Mouse (Mus musculus): Measurements from ENCODE around the gene Lrrn4cl. TPM values are rescaled to one million over a fixed set of nuclear protein-coding genes. Genes with fewer than 3 reads are reported as not detected.
"Not testable (repeated sequence)": the region's sequence is repeated elsewhere in the genome, so short reads cannot be mapped to it uniquely, and the experiment has no call there.

Gene Lrrn4cl
- total RNA-seq (2021): 10 to 100 TPM; 11.5 to 14.0 TPM
- long read RNA-seq, experiment 1, transcript Lrrn4cl-202 (2 exons, 2,420 nt): minor isoform, 6 of 25 reads
- long read RNA-seq, experiment 1, transcript Lrrn4cl-201 (2 exons, 2,583 nt): major isoform, 15 of 25 reads
- long read RNA-seq, experiment 1, partial matches to known transcripts: 0 of 25 reads
- long read RNA-seq, experiment 1, other reads (novel, unspliced or antisense): 4 of 25 reads
- long read RNA-seq, experiment 2, transcript Lrrn4cl-201 (2 exons, 2,583 nt): major isoform, 9 of 15 reads
- long read RNA-seq, experiment 2, partial matches to known transcripts: 0 of 15 reads
- long read RNA-seq, experiment 2, other reads (novel, unspliced or antisense): 2 of 15 reads

- peak; percentile 44 for DNase-seq
Observed at GRCm38 (mm10) chr19:8850402-8850901, at the start of gene Lrrn4cl. Gene Lrrn4cl (plus strand): TSS chr19:8850768.

DNA sequence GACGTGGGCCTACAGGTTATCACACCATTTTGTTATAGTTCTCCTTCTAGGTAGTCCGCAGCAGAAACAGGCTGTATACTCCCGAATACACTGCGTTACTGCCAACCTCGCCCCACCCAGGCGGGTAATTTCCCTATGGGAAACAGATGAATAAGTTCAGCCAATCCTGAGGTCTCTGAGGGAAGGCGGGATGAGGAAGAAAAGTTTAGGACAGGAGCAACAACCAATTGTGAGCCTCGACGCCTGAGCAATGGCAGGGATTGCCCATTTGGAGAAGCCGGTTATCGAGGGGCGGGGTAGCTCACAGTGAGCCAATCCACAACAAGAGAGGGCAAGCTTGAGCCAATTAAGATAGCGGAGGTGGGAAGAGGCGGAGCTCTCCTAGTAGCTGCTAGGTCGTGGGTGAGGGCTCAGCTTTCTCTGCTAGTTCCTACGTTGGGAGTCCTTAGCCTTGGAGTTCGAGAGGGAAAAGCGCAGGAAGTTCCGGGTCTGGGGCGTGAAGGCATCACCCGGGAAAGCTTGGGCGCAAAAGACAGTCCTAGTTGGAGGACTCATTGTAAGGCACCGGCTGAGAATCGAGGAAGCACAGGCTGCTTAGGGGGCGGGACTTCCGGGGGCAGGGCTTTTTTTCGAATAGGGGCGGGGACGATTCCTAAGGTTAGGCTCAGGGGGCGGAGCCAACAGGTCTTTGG, 48.3 kb upstream of the Lrrn4cl start, which contains the start of gene Zbtb3:
Zbtb3 (plus strand) TSS at position 426 of the 692 bp plus-strand sequence.
- DNase-seq: peak; percentile 78

- DNase-seq: no peak
Observed at GRCm38 (mm10) chr19:8803204-8803780, 47.3 kb upstream of the Lrrn4cl start.

GRCm38 (mm10) chr19:8803879-8804660, 46.5 kb upstream of the Lrrn4cl start:
- no peak for DNase-seq

GRCm38 (mm10) chr19:8806810-8807209, 43.8 kb upstream of the Lrrn4cl start:
- no peak for DNase-seq

DNA sequence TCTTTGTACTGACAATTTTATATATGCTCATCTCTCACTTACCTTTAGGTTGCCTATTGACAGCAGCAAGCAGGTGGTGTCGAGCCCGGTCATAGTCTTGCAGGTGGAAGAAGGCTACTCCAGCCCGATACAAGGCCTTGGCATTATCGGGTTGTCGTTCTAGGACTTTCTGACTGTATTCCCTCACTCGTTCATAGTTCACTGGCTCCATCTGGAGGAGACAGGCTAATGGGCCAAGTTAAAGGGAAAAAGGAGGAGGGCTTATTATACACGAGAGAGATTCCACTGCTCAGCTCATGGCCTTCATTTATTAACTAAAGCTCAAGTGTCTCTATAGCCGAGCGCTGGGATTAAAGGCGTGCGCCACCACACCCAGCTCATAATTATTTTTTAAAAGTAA, 34.8 kb upstream of the Lrrn4cl start:
- no peak for DNase-seq

DNA sequence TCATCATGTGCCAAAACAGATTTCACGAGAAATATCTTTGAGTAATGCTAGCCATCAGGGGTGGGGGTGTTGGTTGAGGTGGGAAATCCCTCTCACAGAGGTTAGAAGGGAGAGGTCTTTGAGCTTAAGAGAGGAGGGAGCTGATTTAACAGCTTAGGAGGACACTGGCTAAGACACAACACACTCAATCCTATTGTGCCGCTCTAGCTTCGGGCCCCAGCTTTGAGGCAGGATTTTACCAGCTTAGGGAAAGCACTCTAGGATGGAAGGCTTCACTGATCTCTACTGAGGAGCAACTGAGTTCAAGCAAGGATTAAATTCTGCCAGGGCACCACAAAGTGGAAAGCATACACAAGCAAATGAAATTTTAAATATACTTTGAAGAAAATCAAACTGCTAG, 33.6 kb upstream of the Lrrn4cl start:
- DNase-seq: no peak

DNA sequence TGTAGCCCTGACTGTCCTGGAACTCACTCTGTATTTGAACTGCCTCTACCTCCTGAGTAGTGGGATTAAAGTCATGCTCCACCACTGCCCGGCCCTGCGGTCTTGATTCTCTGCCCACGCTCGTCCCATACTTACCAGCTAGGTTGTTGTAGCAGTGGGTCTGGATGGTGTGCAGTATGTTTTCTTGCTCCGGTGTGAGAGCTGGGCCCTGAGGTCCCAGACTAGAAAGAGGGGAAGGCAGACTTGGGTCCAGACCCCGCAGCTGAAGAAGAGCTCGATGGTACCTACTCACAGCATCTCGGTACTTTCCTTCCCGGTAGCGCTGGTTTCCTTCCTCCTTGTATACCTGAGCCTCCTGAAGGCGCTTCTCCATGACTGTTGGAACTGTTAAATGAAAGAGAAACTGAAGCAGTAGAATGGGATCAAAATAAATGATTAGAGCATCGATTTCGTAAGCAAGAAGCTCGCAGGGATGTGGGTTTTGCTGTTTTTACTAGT, 32.2 kb upstream of the Lrrn4cl start:
- no peak for DNase-seq

DNA sequence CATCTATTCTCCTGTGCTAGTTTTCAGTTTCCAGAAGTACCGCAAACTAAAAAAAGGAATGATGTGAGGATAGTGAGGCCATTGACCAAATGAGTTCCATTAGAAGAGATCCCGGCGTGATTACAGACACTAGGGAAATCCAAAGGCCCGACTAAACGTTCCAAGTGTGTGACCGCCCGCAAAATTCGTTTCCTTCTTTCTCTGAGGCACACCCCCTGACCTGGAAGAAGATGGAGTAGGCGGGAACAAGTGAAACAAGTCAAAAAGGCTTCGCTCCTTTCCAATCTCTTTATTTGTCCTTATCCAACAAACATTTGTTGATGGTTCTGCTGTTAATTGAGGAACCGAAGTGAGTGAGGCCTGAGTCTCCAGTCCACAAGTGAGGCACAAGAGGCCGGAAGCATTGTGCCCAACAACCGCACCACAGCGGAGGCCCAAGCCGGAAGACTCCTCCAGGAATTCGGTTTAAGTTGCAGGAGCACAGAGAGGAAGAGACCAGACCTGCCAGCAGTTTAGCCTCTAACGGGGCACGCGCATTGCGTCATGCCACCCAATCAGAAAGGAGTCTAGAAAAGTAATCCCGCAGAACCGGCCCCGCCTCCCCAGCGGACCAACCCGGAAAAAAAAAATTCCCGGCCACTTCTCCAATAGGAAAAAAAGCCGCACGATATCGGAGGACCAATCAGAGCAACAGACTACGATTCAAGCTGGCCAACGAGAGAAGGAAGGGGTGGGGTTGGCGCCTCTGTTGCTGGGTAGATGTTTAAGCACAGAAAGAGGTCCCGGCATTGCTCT, 31.6 kb upstream of the Lrrn4cl start, which contains the start of gene Ttc9c:
Ttc9c (minus strand) TSS at position 533 of the 795 bp plus-strand sequence.
- DNase-seq: peak; percentile 88

DNA sequence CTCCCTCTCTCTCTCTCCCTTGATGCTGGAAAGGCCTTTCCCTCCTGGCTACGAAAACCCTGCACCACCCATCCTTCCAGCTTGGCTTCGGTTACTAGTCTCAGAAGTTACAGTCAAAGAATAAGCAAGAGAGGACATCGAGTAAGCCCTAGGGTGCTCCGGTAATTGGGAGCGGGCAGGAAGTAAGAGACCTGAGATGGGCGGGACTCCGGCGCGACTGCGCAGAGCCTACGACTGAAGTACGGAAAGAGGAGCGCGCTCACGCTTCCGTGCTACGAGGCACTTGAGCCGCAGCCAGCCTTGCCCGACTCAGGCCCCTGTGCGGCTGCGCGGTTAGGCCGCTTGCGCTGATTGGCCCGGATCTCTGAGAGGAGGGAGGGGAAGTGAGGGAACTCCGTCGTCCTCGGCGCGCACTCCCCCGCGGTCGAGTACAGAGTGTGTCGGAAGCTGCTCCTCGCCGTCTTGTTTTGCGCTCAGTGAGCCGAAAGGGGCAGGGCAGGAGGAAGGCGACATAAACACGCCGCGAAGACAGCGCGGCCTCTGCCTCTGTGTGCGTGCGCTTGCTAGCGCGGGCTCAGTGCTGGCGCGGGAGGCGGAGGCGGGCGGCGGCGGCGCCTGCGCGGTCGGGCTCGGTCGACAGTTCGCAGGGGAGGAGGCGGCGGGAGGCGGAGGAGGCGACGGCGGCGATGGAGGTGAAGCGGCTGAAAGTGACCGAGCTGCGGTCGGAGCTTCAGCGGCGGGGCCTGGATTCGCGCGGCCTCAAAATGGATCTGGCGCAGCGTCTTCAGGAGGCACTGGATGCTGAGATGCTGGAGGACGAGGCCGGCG, 30.8 kb upstream of the Lrrn4cl start, which contains the start of gene Hnrnpul2:
Hnrnpul2 (plus strand) TSS at position 415 of the 828 bp plus-strand sequence.
- peak; percentile 99 for DNase-seq

- DNase-seq: no peak
Observed at GRCm38 (mm10) chr19:8820424-8820956, 30.1 kb upstream of the Lrrn4cl start.

DNA sequence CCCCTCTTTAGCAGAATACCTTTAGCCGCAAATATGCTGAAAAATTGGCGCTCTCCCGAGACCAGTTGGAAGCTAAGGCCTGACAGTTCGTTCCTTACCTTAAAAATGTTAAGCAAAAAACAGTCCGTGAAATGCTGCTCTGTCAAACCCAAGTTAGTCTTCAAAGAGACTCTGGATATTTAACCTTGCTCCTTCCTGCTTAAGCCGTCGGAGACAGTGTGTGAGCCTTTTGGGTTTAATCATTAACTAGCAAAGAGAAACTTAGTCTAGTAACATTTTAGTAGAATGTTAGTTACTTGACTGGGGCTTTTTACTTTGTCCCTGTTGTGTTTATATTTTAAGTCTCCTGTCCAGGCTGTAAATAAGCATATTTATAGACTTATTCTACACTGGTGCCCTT, 29.4 kb upstream of the Lrrn4cl start:
- no peak for DNase-seq

- DNase-seq: no peak
Observed at GRCm38 (mm10) chr19:8822696-8823095, 27.9 kb upstream of the Lrrn4cl start.

GRCm38 (mm10) chr19:8829660-8830059, 20.9 kb upstream of the Lrrn4cl start, which contains the start of gene AC129217.1:
Gene AC129217.1 (plus strand): TSS chr19:8829773.
- DNase-seq: no peak

DNA sequence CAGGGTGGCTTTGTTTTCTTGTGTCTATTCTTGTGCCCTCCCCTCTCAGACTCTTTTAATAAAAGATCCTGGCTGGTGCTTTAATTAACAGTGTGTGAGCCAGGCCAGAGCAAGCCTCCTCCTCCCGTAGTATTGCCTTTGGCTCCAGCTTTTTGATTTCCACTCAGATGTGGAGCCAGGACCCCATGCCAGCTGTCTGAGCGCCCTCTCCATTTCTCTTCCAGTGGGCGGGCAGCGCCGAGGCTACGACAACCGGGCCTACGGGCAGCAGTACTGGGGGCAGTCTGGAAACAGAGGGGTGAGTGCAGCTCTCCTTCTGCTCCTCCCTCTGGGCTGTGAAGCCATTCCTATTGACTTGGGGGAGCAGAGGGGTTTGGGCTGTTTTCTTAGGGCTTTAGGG, 19.9 kb upstream of the Lrrn4cl start:
- DNase-seq: no peak

DNA sequence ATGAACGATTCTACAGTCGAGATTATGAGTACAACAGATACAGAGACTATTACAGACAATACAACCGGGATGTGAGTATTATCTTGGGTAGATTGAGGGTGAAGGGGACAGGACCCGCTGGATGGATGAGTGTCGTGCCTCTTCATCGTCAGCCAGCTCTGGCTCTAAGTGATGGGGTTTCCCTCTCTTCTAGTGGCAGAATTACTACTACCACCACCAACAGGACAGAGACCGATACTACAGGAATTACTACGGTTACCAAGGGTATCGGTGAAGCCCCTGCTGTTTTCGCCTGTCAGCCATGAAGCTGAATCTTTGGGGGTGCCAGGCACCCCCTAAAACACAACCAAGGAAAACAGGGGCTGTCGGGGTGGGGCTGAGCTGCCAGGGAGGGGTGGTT, 19.3 kb upstream of the Lrrn4cl start:
- no peak for DNase-seq

DNA sequence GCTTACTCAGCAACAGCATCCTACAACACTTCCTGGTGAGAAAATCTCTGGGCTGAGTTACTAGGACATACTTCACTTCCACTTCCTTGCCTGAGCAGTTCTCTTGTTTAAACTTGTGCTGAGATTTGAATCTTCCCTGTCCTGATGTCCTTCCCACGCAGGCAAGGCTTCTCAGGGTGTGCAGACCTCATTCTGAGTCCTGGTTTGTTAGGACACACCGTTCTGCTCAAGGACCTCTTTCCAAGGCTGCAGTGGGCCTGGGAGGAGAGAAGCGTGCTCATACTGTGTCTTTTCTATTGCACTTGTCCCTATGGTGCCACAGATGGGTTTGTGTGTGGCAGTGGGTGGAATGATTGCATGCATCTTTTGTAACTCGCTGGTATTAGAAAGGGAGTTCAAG, 17.6 kb upstream of the Lrrn4cl start:
- no peak for DNase-seq

- DNase-seq: not testable (repeated sequence)
Observed at GRCm38 (mm10) chr19:8836327-8836726, 14.2 kb upstream of the Lrrn4cl start.

GRCm38 (mm10) chr19:8837251-8837791, 13.2 kb upstream of the Lrrn4cl start, which contains the start of gene Bscl2:
Gene Bscl2 (plus strand): TSS chr19:8837467.
- peak; percentile 79 for DNase-seq
